Mouse (Mus musculus): ENCODE measurements around the gene Sugp1. TPM values are rescaled to one million over a fixed set of nuclear protein-coding genes. Genes with fewer than 3 reads are reported as not detected.
A peak's percentile ranks its signal among the peaks of the same experiment; 100 is the strongest.
"Not testable (repeated sequence)": the region's sequence is repeated elsewhere in the genome, so short reads cannot be mapped to it uniquely, and the experiment has no call there.

The Sugp1 gene
- 46.8 and 51.9 TPM in 2 replicates for total RNA-seq (2017)

DNA sequence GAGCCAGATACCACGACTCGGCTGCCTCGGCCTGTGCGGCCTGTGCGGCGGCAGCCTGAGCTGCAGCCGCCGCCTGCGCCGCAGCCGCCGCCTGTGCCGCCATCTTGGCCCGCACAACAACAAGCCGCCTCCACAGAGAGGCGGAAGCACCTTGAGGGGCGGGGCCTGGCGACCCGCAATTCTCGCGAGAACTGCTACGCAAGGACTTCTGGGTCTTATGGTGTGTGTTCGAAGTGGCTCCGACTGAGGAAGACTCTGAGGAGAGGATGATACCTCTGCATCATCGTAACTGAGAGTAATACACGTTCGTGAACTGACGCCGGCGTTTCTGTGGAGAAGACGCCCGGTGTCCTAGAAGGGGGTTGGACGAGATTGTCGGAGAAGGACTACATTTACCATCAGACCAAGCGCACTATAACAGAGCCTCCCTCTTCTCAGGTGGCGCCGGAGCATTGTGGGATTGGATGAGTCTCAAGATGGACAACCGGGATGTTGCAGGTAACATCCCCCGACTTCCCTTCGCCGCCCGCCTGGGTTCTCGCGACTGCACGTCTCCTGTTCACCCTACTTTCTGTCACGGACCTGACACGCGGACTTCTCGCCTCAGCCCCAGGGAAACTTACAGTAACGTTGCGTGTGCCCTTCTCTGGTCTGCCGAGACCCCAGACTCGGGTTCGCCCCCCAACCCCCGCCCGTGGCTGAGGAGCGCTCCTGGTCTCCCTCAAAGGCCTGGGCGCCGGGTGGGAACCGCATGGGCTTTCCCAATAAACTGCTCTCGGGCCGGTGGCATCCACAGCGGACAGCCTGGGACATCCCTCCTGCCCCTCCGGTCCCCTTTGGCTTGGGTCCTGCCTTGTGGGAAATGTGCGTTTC lies at the start of gene Sugp1, which contains the start of gene Mau2:
TSS of gene Sugp1 (plus strand) at position 231 of the 873 bp plus-strand sequence.
TSS of gene Mau2 (minus strand) at position 152 of the 873 bp plus-strand sequence.
- ATAC-seq (ENCODE audit: extremely low read depth, insufficient number of reproducible peaks, low FRiP score, poor library complexity, severe bottlenecking), result peak; percentile 92

DNA sequence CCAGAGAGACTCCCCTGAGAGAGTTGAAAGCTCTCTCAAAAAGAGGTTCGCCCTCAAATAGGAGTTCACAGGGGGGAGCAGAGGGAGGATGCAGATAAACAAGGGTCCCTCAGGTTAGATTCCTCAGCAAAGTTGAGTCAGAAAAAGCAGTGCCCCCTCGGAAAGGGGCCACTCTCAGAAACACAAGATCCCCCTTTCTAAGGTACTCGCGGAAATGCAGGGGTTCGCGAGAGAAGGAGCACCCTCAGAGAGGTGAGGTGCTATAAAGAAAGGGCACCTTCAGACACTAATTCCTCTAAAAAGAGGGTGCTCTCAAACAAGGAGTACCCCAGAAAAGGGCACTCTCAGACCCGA lies 47.2 kb upstream of the Sugp1 start:
- no peak for ATAC-seq (ENCODE audit: extremely low read depth, insufficient number of reproducible peaks, low FRiP score, poor library complexity, severe bottlenecking)

DNA sequence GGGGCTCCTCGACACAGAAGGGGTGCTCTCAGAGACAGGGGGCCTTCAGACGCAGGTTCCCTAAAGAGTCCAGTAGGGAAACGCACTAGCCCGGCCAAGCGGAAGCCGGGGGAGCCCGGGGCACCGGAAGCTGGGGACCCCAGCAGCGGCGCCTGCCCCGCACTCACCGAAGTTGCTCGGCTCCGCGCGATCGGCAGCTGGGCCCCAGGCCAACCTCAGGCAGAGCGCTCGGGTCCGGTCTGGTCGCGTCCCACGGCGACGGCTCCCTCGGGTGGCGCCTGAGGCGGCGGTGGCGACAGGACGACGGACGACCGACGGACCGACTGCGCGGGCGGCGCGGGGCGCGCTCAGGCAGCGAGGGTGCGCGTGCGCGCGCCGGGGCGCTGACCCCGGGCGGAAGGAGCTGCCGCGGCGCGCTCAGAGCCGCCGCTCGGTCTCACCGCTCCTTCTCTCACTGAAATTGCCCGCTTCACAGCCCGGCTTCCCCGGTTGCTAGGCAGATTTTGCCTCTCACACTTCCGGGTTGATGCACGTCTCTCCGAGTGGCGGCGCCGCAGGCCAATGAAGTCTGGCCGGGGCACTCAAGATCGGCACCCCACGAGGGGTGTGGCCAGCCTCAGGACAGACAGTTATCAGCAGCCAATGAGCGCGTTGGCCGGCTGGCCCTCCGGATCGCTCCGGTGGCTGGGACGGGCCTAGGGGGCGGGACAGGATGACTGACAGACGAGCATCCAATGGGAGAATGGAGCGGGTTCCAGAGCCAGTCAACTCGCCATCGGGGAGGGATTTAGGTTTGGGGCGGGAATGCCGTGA lies 46.6 kb upstream of the Sugp1 start, which contains the start of gene Gatad2a:
TSS of gene Gatad2a (minus strand) at position 609 of the 813 bp plus-strand sequence.
- ATAC-seq (ENCODE audit: extremely low read depth, insufficient number of reproducible peaks, low FRiP score, poor library complexity, severe bottlenecking), result peak; percentile 90

- no peak for ATAC-seq (ENCODE audit: extremely low read depth, insufficient number of reproducible peaks, low FRiP score, poor library complexity, severe bottlenecking)
Observed at GRCm38 (mm10) chr8:69996589-69997285, 45.9 kb upstream of the Sugp1 start.

- ATAC-seq (ENCODE audit: extremely low read depth, insufficient number of reproducible peaks, low FRiP score, poor library complexity, severe bottlenecking), result no peak
Observed at GRCm38 (mm10) chr8:69998706-69999105, 43.9 kb upstream of the Sugp1 start.

DNA sequence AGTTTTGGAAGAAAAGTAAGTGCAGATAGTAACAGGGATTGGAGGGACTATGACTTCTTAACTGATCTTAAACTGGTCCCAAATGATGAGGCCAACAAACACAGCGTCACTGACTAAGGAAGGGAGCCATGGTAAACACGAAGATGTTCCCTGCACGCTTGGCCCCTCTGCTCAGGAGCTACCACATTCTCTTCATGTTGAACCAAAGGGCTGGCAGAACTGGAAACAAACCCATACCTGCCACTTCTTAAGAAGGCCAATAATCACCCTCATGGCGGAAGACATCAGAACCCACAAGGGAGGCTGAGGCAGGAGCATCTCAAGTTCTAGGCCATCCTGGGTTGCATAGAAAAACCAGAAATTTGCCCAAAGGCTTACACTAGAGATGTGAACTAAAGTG lies 43.4 kb upstream of the Sugp1 start:
- no peak for ATAC-seq (ENCODE audit: extremely low read depth, insufficient number of reproducible peaks, low FRiP score, poor library complexity, severe bottlenecking)

GRCm38 (mm10) chr8:70000226-70000625 lies 42.4 kb upstream of the Sugp1 start:
- no peak for ATAC-seq (ENCODE audit: extremely low read depth, insufficient number of reproducible peaks, low FRiP score, poor library complexity, severe bottlenecking)

- peak; percentile 82 for ATAC-seq (ENCODE audit: extremely low read depth, insufficient number of reproducible peaks, low FRiP score, poor library complexity, severe bottlenecking)
Observed at GRCm38 (mm10) chr8:70001176-70001891, 41.3 kb upstream of the Sugp1 start.

GRCm38 (mm10) chr8:70001892-70002191 lies 40.8 kb upstream of the Sugp1 start:
- not testable (repeated sequence) for ATAC-seq (ENCODE audit: extremely low read depth, insufficient number of reproducible peaks, low FRiP score, poor library complexity, severe bottlenecking)

DNA sequence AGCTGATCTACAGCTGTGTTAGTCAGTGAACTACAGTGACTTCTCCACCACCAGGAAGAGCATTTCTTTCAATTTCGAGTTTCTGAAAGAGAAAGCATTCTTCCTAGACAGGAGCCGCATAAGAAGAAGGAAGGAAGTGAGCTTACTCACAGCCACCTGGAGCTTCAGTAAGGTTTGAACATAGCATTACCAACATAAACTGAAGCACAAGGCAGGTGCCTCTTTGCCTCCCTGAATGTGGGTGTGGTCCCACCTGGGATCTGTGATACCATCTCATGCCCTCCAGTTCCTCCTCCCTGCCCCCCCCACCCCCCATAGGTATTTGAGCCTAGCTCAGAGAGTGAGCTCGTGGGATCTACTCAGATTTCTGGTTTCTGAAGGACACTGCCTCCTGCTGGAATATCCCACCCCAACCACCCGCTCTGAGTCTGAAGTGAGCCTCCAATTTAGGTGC lies 39.4 kb upstream of the Sugp1 start:
- ATAC-seq (ENCODE audit: extremely low read depth, insufficient number of reproducible peaks, low FRiP score, poor library complexity, severe bottlenecking), result peak; percentile 21; the same call in 1 of the 2 replicates

DNA sequence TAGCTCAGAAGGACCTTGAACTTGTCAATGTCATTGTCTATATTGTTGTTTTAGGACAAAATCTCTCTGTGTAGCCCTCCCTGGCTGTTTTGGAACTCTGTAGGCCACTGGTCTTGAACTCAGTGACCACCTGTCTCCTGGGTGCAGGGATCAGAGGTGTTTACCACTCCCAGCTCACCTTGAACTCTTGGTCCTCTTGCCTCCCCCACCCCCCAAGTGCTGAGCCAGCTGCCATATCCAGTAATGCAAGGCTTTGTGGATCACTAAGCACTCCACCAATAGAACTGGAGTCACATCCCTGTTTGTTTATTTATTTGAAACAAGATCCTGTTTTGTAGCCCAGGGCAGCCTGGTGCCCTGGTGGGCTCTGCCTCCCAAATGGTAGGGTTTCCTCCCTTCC lies 38.3 kb upstream of the Sugp1 start:
- ATAC-seq (ENCODE audit: extremely low read depth, insufficient number of reproducible peaks, low FRiP score, poor library complexity, severe bottlenecking), result no peak

GRCm38 (mm10) chr8:70005178-70005577 lies 37.4 kb upstream of the Sugp1 start:
- no peak for ATAC-seq (ENCODE audit: extremely low read depth, insufficient number of reproducible peaks, low FRiP score, poor library complexity, severe bottlenecking)

- not testable (repeated sequence) for ATAC-seq (ENCODE audit: extremely low read depth, insufficient number of reproducible peaks, low FRiP score, poor library complexity, severe bottlenecking)
Observed at GRCm38 (mm10) chr8:70010796-70011195, 31.8 kb upstream of the Sugp1 start.

GRCm38 (mm10) chr8:70012350-70012749 lies 30.3 kb upstream of the Sugp1 start:
- ATAC-seq (ENCODE audit: extremely low read depth, insufficient number of reproducible peaks, low FRiP score, poor library complexity, severe bottlenecking), result no peak

- no peak for ATAC-seq (ENCODE audit: extremely low read depth, insufficient number of reproducible peaks, low FRiP score, poor library complexity, severe bottlenecking)
Observed at GRCm38 (mm10) chr8:70012763-70013162, 29.9 kb upstream of the Sugp1 start.

DNA sequence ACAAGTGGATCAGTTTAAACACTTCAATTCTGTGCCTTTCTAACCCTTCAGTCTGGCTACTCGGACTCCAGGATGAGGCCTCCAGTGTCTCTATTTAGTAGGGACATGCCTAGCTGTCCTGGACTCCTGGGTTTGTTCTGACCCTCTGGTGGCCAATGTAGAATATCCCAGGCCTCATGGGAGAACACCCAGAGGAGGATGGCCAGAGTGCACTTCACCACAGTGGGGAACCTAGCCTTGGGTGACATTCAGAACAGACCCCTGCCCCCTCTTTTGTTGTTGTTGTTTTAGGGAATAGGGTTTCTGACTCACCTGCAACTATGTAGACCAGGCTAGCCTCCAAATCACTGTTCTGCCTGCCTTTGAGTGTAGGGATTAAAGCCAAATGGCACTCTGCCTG lies 27.6 kb upstream of the Sugp1 start:
- ATAC-seq (ENCODE audit: extremely low read depth, insufficient number of reproducible peaks, low FRiP score, poor library complexity, severe bottlenecking), result no peak

- no peak for ATAC-seq (ENCODE audit: extremely low read depth, insufficient number of reproducible peaks, low FRiP score, poor library complexity, severe bottlenecking)
Observed at GRCm38 (mm10) chr8:70023596-70023995, 19.0 kb upstream of the Sugp1 start.

- no peak for ATAC-seq (ENCODE audit: extremely low read depth, insufficient number of reproducible peaks, low FRiP score, poor library complexity, severe bottlenecking)
Observed at GRCm38 (mm10) chr8:70026151-70026550, 16.5 kb upstream of the Sugp1 start.

DNA sequence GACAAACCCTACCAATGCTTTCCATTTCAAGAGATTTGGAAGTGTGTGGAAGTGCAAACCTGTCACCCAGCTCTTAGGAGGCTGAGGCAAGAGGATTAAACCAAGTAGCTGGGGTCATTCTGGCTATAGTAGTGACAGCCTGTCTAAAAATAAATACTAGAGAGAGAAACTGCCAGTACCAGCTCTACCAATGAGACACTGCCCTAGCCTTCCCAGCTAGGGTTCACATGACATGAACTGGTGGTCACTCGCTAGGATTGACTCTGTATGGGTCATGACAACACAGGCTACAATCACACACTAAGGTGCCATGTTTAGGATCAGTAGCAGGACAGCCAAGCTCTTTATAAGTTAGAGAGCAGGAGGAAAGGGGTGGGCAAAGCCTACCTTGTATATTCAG lies 12.4 kb upstream of the Sugp1 start:
- ATAC-seq (ENCODE audit: extremely low read depth, insufficient number of reproducible peaks, low FRiP score, poor library complexity, severe bottlenecking), result no peak

Data from neutrophil, adult 5-6 weeks (primary cell).